Mouse (Mus musculus): ENCODE results near the gene Eif3k. TPM values are rescaled to one million over a fixed set of nuclear protein-coding genes. Genes with fewer than 3 reads are reported as not detected.

Eif3k gene
- polyA plus RNA-seq, 1 experiment from 2014 or later: 279 TPM

Other genes with a start within 250 kb of the Eif3k start
- gene Mrps12, start 240.0 kb downstream of the Eif3k start, polyA plus RNA-seq (2015; fragmentation: Nextera tagmentation; extraction: Ambion mirVana): 95.8 and 99.4 TPM in 2 replicates
- 15.6 and 16.4 TPM in 2 replicates for gene Sars2, start 239.9 kb downstream of the Eif3k start, polyA plus RNA-seq (2015; fragmentation: Nextera tagmentation; extraction: Ambion mirVana)
- gene Ccer2, start 225.7 kb downstream of the Eif3k start, polyA plus RNA-seq (2015; fragmentation: Nextera tagmentation; extraction: Ambion mirVana): 0.61 and 0.95 TPM in 2 replicates
- 117 and 121 TPM in 2 replicates for gene Sirt2, start 215.1 kb downstream of the Eif3k start, polyA plus RNA-seq (2015; fragmentation: Nextera tagmentation; extraction: Ambion mirVana)
- 52.0 and 64.7 TPM in 2 replicates for gene Nfkbib, start 214.4 kb downstream of the Eif3k start, polyA plus RNA-seq (2015; fragmentation: Nextera tagmentation; extraction: Ambion mirVana)
- 2.2 and 2.9 TPM in 2 replicates for gene Rinl, start 192.9 kb downstream of the Eif3k start, polyA plus RNA-seq (2015; fragmentation: Nextera tagmentation; extraction: Ambion mirVana)
- gene Hnrnpl, start 173.3 kb downstream of the Eif3k start, polyA plus RNA-seq (2015; fragmentation: Nextera tagmentation; extraction: Ambion mirVana): 134 and 152 TPM in 2 replicates
- 86.6 and 96.4 TPM in 2 replicates for gene Ech1, start 156.6 kb downstream of the Eif3k start, polyA plus RNA-seq (2015; fragmentation: Nextera tagmentation; extraction: Ambion mirVana)
- 5.7 and 5.9 TPM in 2 replicates for gene Lgals4, start 148.0 kb downstream of the Eif3k start, polyA plus RNA-seq (2015; fragmentation: Nextera tagmentation; extraction: Ambion mirVana)
- gene Lgals7, start 118.0 kb downstream of the Eif3k start, polyA plus RNA-seq (2015; fragmentation: Nextera tagmentation; extraction: Ambion mirVana): 6.7 and 10.3 TPM in 2 replicates
- gene Capn12, start 100.4 kb downstream of the Eif3k start, polyA plus RNA-seq (2015; fragmentation: Nextera tagmentation; extraction: Ambion mirVana): 0.40 and 0.57 TPM in 2 replicates
- 132 and 133 TPM in 2 replicates for gene Actn4, start 19.5 kb downstream of the Eif3k start, polyA plus RNA-seq (2015; fragmentation: Nextera tagmentation; extraction: Ambion mirVana)
- gene Map4k1, start 186 bp upstream of the Eif3k start, polyA plus RNA-seq (2015; fragmentation: Nextera tagmentation; extraction: Ambion mirVana): 11.8 and 13.2 TPM in 2 replicates
- gene Ryr1, start 143.3 kb upstream of the Eif3k start, polyA plus RNA-seq (2015; fragmentation: Nextera tagmentation; extraction: Ambion mirVana): 11.3 and 14.4 TPM in 2 replicates
- 0.83 and 1.0 TPM in 2 replicates for gene Rasgrp4, start 153.0 kb upstream of the Eif3k start, polyA plus RNA-seq (2015; fragmentation: Nextera tagmentation; extraction: Ambion mirVana)
- 23.7 and 28.3 TPM in 2 replicates for gene Fam98c, start 174.4 kb upstream of the Eif3k start, polyA plus RNA-seq (2015; fragmentation: Nextera tagmentation; extraction: Ambion mirVana)
- 0.54 and 1.1 TPM in 2 replicates for gene Ggn, start 188.3 kb upstream of the Eif3k start, polyA plus RNA-seq (2015; fragmentation: Nextera tagmentation; extraction: Ambion mirVana)
- 10.7 TPM in 2 replicates for gene Spred3, start 188.5 kb upstream of the Eif3k start, polyA plus RNA-seq (2015; fragmentation: Nextera tagmentation; extraction: Ambion mirVana)
- gene Psmd8, start 198.8 kb upstream of the Eif3k start, polyA plus RNA-seq (2015; fragmentation: Nextera tagmentation; extraction: Ambion mirVana): 287 TPM in 2 replicates
- 3.8 and 5.8 TPM in 2 replicates for gene Catsperg1, start 232.2 kb upstream of the Eif3k start, polyA plus RNA-seq (2015; fragmentation: Nextera tagmentation; extraction: Ambion mirVana)